Mouse (Mus musculus): ENCODE results near the gene Slc27a1. TPM values are rescaled to one million over a fixed set of nuclear protein-coding genes. Genes with fewer than 3 reads are reported as not detected.

Slc27a1 gene
- polyA plus RNA-seq, 1 experiment from 2014 or later = 23.3 TPM

DNA sequence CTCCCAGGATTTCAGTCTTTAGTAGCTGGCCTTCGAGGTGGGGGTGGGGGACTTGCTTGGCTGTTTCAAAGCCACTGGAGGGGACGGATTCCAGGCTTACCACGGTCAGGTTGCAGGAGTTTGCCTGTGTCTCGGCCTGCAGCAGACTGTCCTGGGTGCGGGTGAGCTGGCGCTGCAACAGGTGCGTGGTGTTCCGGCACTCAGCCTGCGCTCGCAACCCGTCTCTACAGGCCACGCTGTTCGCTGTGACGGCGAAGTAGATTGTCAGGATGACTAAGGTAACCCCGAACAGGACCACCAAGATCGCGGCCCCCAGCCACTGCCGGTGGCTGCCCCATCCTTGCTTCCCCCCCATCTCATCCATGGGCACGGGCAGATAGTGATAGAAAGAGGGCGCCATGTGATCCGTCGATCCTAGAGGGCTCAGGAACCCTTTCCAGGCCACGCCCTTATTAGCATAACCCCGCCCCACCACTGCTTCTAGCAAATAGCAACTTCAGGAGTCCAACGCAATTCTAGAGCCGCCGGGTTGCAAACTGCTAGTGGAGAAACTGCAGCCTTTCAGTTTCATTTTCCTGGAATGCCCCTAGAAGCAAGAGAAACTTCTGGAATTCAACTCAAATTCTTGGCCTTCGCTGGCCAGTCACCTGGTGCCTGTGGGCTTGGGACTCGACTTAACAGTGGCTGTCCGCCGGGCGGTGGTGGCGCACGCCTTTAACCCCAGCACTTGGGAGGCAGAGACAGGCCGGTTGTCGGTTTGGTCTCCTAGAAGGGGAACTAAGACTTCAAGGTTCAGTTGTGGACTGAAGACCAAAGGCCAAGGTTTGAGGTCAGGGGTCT, 31.4 kb upstream of the Slc27a1 start, which contains the start of gene Bst2:
Gene Bst2, minus strand, starts transcription at position 429 of the 840 bp plus-strand sequence.
- Histone ChIP-seq H3K4me2 (replicated peaks) (peak within 1 kb of the TSS; percentile 82), H3K9ac (peak within 1 kb of the TSS; percentile 63), H3K4me1 (replicated peaks) (peaks cover 10% of the 10 kb centered on the region), H3K36me3 (no peaks in the 10 kb centered on the region), H3K4me3 (replicated peaks) (peak within 1 kb of the TSS; percentile 50), H3K27me3 (replicated peaks) (no peaks in the 10 kb centered on the region), H3K9me3 (no peaks in the 10 kb centered on the region), H3K27ac (peak within 1 kb of the TSS; percentile 83)
- WGBS = 3% methylated on average over 37 of the region's 37 CpGs
- peak; percentile 92 for ATAC-seq

DNA sequence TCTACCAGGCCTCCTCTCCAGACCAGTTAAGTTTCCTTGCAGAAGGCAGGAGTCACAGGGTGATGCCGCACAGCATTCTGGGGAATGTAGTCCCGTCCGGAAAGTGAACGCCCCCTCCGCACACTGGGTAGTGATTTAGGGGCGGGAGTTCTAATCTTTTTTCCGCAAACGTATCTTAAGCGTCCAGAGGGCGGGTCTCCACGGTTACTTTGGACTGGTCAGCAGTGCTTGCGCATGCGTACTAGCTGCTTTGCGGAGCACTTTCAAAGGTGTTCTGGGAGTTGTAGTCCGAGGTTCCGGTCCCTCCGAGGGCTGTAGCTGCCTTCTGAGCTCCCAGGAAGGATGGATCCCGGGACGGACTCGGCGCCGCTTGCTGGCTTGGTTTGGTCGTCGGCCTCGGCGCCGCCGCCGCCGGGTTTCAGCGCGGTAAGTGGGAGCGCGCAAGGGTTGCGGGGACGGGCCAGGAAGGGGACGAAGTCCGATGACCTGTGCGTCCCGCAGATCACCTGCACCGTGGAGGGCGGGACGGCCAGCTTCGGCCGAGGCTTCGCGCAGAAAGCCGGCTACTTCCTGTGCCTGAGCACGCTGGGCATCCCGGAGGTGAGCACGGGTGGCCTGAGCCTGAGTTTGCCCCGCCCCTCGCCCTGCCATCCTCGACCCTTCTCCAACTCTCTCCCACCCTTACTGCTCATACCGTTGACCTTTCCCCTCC, 25.9 kb upstream of the Slc27a1 start, which contains the start of gene Mvb12a:
Gene Mvb12a, plus strand, starts transcription at position 291 of the 712 bp plus-strand sequence.
- no peaks in the 10 kb centered on the region for H3K9me3 ChIP-seq
- ATAC-seq = peak; percentile 97
- H3K4me1 ChIP-seq (replicated peaks) = peaks cover 13% of the 10 kb centered on the region
- WGBS = under 1% methylated on average over 55 of the region's 55 CpGs
- H3K4me2 ChIP-seq (replicated peaks) = peak within 1 kb of the TSS; percentile 86
- peaks cover 14% of the 10 kb centered on the region for H3K36me3 ChIP-seq
- H3K27me3 ChIP-seq (replicated peaks) = no peaks in the 10 kb centered on the region
- peak within 1 kb of the TSS; percentile 79 for H3K4me3 ChIP-seq (replicated peaks)
- H3K9ac ChIP-seq = peak within 1 kb of the TSS; percentile 68
- peak within 1 kb of the TSS; percentile 68; the same call in 1 of the 2 replicates for H3K27ac ChIP-seq

DNA sequence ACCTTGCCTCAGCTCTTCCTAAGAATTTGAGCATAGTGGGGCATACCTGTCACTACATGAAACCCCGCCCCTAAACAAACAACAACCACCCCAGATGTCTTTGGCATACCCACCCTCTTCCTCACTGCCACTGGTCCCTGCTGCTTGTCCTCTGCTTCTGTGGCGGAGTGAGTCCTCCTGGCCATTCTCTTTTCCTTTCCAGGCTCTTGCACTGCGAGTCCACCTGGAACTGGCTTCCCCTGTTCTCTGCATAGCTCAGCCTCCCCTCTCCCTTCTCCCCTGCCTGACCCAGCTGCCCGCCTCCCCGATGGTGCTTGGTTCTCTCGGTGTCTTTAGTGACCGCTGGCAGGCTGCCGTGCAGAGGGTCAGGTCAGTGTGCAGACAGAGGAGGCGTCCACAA, 24.9 kb upstream of the Slc27a1 start:
- Histone ChIP-seq H3K4me1 (replicated peaks) (peaks cover 10% of the 10 kb centered on the region), H3K4me2 (replicated peaks) (peak overlapping the region; percentile 86), H3K9me3 (no peaks in the 10 kb centered on the region), H3K27ac (no peak overlapping the region), H3K9ac (peak overlapping the region; percentile 68), H3K4me3 (replicated peaks) (peak overlapping the region; percentile 79), H3K36me3 (peaks cover 21% of the 10 kb centered on the region), H3K27me3 (replicated peaks) (no peaks in the 10 kb centered on the region)
- WGBS = 83% methylated on average over 9 of the region's 9 CpGs
- no peak for ATAC-seq

- no peak overlapping the region for H3K9ac ChIP-seq
- no peak overlapping the region for H3K4me3 ChIP-seq (replicated peaks)
- H3K4me2 ChIP-seq (replicated peaks) = no peak overlapping the region
- no peak for ATAC-seq
- H3K36me3 ChIP-seq = peaks cover 23% of the 10 kb centered on the region
- H3K27ac ChIP-seq = no peak overlapping the region
- H3K27me3 ChIP-seq (replicated peaks) = no peaks in the 10 kb centered on the region
- peaks cover 10% of the 10 kb centered on the region for H3K4me1 ChIP-seq (replicated peaks)
- no peaks in the 10 kb centered on the region for H3K9me3 ChIP-seq
- 93% methylated on average over 11 of the region's 11 CpGs for WGBS
Observed at GRCm38 (mm10) chr8:71545053-71545452, 23.6 kb upstream of the Slc27a1 start.

- Histone ChIP-seq H3K27ac (no peak overlapping the region), H3K9me3 (no peaks in the 10 kb centered on the region), H3K4me2 (replicated peaks) (no peak overlapping the region), H3K4me3 (replicated peaks) (no peak overlapping the region), H3K27me3 (replicated peaks) (no peaks in the 10 kb centered on the region), H3K4me1 (replicated peaks) (peaks cover 11% of the 10 kb centered on the region), H3K9ac (no peak overlapping the region), H3K36me3 (peaks cover 23% of the 10 kb centered on the region)
- WGBS = 92% methylated on average over 7 of the region's 7 CpGs
- no peak for ATAC-seq
Observed at GRCm38 (mm10) chr8:71547590-71547989, 21.1 kb upstream of the Slc27a1 start.

- Histone ChIP-seq H3K36me3 (peaks cover 15% of the 10 kb centered on the region), H3K27me3 (replicated peaks) (0 out of 2 replicates have a peak, but pooled peaks cover 4% of the 10 kb centered on the region), H3K9me3 (no peaks in the 10 kb centered on the region), H3K4me3 (replicated peaks) (no peak overlapping the region), H3K4me1 (replicated peaks) (0 out of 2 replicates have a peak, but pooled peaks cover 2% of the 10 kb centered on the region), H3K4me2 (replicated peaks) (no peak overlapping the region), H3K9ac (no peak overlapping the region), H3K27ac (no peak overlapping the region)
- no peak for ATAC-seq
- WGBS = 71% methylated on average over 7 of the region's 7 CpGs
Observed at GRCm38 (mm10) chr8:71550754-71551153, 17.9 kb upstream of the Slc27a1 start.

DNA sequence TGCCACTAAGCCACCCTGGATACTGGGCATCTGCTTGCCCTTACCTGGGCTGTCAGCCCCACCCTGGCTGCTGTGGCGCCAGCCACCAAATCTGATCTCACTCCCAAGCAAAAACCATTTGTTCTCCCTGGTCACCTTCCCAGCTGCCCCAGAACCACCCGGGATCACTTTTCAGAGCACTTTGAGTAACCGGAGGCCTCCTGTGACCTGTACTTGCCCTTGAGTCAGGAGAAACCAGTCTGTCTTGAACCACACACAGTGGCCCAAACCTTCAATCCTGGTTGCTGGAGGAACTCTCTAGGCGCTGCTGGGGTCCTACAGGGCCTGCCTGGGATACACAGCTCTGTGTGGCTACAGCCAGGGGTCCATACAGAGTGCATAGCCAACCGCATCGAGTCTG, 15.9 kb upstream of the Slc27a1 start:
- Histone ChIP-seq H3K9me3 (no peaks in the 10 kb centered on the region), H3K4me2 (replicated peaks) (no peak overlapping the region), H3K36me3 (peaks cover 9% of the 10 kb centered on the region), H3K9ac (no peak overlapping the region), H3K27ac (no peak overlapping the region), H3K4me1 (replicated peaks) (0 out of 2 replicates have a peak, but pooled peaks cover 2% of the 10 kb centered on the region), H3K27me3 (replicated peaks) (peaks cover 21% of the 10 kb centered on the region), H3K4me3 (replicated peaks) (no peak overlapping the region)
- ATAC-seq = no peak; the same call in 1 of the 2 replicates
- 54% methylated on average over 6 of the region's 6 CpGs for WGBS

GRCm38 (mm10) chr8:71554001-71554400, 14.7 kb upstream of the Slc27a1 start:
- no peak overlapping the region for H3K4me2 ChIP-seq (replicated peaks)
- H3K27ac ChIP-seq = no peak overlapping the region
- ATAC-seq = no peak
- no peaks in the 10 kb centered on the region for H3K36me3 ChIP-seq
- peaks cover 33% of the 10 kb centered on the region for H3K27me3 ChIP-seq (replicated peaks)
- H3K9ac ChIP-seq = no peak overlapping the region
- H3K4me3 ChIP-seq (replicated peaks) = no peak overlapping the region
- H3K4me1 ChIP-seq (replicated peaks) = 0 out of 2 replicates have a peak, but pooled peaks cover 11% of the 10 kb centered on the region
- WGBS = 66% methylated on average over 6 of the region's 6 CpGs
- no peaks in the 10 kb centered on the region for H3K9me3 ChIP-seq

- 87% methylated on average over 2 of the region's 2 CpGs for WGBS
- Histone ChIP-seq H3K36me3 (no peaks in the 10 kb centered on the region), H3K4me1 (replicated peaks) (0 out of 2 replicates have a peak, but pooled peaks cover 15% of the 10 kb centered on the region), H3K9ac (no peak overlapping the region), H3K4me2 (replicated peaks) (no peak overlapping the region), H3K27ac (no peak overlapping the region), H3K9me3 (no peaks in the 10 kb centered on the region), H3K27me3 (replicated peaks) (peaks cover 39% of the 10 kb centered on the region), H3K4me3 (replicated peaks) (no peak overlapping the region)
- ATAC-seq = no peak
Observed at GRCm38 (mm10) chr8:71554644-71555043, 14.0 kb upstream of the Slc27a1 start.

DNA sequence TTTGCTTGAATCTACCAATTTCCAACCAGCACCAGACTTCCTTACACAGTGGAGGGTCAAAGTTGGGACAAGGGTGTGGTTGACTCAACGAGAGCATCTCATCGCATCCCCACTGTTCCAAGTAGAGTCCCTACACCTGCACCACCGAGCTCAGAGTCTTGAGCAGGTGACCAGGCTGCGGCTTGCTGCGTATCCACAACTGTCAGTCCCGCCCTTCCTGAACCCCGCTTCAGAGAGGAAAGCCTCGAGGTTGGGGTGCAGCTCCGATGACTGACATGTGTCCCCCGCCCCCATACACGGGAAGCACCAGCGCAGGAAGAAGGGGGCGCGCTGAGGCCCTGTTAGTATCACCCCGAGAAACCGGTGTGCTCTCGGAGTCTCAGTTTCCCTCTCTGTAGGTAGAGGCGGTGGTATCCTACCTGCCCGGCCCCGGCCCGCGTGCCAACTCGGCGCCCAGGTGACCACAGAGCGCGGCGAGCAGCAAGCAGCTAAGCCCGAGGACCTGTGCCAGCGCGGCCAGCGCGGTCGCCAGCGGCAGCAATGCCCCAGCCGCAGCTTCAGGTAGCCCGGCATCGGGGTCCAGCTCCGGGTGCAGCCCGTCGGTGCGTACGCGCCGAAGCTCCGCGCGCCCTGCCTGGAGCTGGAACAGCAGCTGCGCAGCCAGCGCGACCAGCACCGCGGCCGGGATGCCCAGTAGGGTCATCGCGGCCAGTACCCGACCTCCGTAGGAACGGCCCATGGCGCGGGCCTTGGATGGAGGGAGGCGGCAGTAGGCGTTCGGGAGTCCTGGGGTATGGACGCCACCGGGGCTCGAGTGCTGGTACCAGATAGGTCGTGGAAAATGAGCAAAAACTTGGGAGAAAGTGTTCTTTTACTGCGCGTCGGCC, 10.4 kb upstream of the Slc27a1 start, which contains the start of gene Tmem221:
Gene Tmem221, minus strand, starts transcription at position 801 of the 887 bp plus-strand sequence.
- peak within 1 kb of the TSS; percentile 37 for H3K4me3 ChIP-seq (replicated peaks)
- H3K27me3 ChIP-seq (replicated peaks) = peaks cover 65% of the 10 kb centered on the region
- no peak within 1 kb of the TSS for H3K27ac ChIP-seq
- 4% methylated on average over 70 of the region's 70 CpGs for WGBS
- peaks cover 18% of the 10 kb centered on the region for H3K4me1 ChIP-seq (replicated peaks)
- H3K9ac ChIP-seq = peak within 1 kb of the TSS; percentile 18; the same call in 1 of the 2 replicates
- ATAC-seq = peak; percentile 50
- no peaks in the 10 kb centered on the region for H3K36me3 ChIP-seq
- no peaks in the 10 kb centered on the region for H3K9me3 ChIP-seq
- H3K4me2 ChIP-seq (replicated peaks) = peak within 1 kb of the TSS; percentile 72

DNA sequence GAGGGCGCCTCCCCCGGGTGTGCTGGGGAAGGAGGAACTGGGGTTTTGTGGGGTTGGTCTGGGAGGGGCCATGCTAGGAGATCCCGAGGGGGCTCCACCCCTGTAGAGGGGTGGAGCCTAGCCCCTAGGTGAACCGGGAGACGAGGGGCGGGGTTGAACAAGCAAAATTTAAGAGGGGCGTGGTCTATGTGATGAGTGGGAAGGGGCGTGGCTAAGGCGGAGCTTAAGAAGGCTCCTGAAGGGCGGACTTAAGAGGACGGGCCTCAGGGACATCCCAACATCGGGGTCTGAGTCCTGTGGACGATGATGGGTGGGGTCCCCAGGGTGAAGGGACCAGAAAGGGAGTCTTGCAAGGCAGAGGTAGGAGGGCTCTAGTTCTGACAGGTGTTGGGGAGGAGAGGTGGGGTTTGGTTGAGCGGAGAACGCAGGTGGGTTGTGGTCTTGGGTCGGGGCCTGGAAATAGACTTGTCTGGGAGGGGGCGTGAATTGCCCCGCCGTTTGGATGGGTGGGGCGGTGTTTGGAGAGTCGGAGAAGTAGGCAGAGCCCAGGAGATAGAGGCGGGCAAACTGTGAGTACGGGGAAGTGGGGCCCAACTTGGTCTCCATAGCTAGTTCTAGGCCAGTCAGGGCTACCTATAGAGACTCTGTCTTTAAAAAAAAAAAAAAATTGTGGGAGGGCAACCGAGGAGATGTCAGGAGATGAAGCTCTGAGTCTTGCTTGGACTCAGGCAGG, 9.6 kb upstream of the Slc27a1 start:
- peaks cover 65% of the 10 kb centered on the region for H3K27me3 ChIP-seq (replicated peaks)
- peaks cover 18% of the 10 kb centered on the region for H3K4me1 ChIP-seq (replicated peaks)
- no peak overlapping the region for H3K27ac ChIP-seq
- H3K9me3 ChIP-seq = no peaks in the 10 kb centered on the region
- peak overlapping the region; percentile 37 for H3K4me3 ChIP-seq (replicated peaks)
- 1% methylated on average over 24 of the region's 24 CpGs for WGBS
- H3K4me2 ChIP-seq (replicated peaks) = peak overlapping the region; percentile 72
- no peaks in the 10 kb centered on the region for H3K36me3 ChIP-seq
- peak overlapping the region; percentile 18; the same call in 1 of the 2 replicates for H3K9ac ChIP-seq
- peak; percentile 78 for ATAC-seq
